Mouse (Mus musculus): ENCODE data around the gene Arid1b.

Arid1b gene

GRCm38 (mm10) chr17:4995561-4996051 lies 1.5 kb downstream of the Arid1b start:
- DNase-seq (ENCODE audit: low read depth, low spot score), result peak; percentile 50

- peak; percentile 30 for DNase-seq (ENCODE audit: low read depth, low spot score)
These were observed 2.1 kb downstream of the Arid1b start for GRCm38 (mm10) chr17:4996121-4996813.

- DNase-seq (ENCODE audit: low read depth, low spot score), result peak; percentile 36
These were observed 2.9 kb downstream of the Arid1b start for GRCm38 (mm10) chr17:4996814-4997549.

GRCm38 (mm10) chr17:4997968-4998367 lies 3.8 kb downstream of the Arid1b start:
- DNase-seq (ENCODE audit: low read depth, low spot score), result no peak

GRCm38 (mm10) chr17:4999256-4999655 lies 5.1 kb downstream of the Arid1b start:
- DNase-seq (ENCODE audit: low read depth, low spot score), result no peak

GRCm38 (mm10) chr17:5000001-5000400 lies 5.9 kb downstream of the Arid1b start:
- DNase-seq (ENCODE audit: low read depth, low spot score), result no peak

GRCm38 (mm10) chr17:5000871-5001270 lies 6.7 kb downstream of the Arid1b start:
- DNase-seq (ENCODE audit: low read depth, low spot score), result no peak

- no peak for DNase-seq (ENCODE audit: low read depth, low spot score)
These were observed 7.5 kb downstream of the Arid1b start for GRCm38 (mm10) chr17:5001531-5002131.

GRCm38 (mm10) chr17:5002937-5003508 lies 8.9 kb downstream of the Arid1b start:
- DNase-seq (ENCODE audit: low read depth, low spot score), result no peak

GRCm38 (mm10) chr17:5004266-5004665 lies 10.1 kb downstream of the Arid1b start:
- no peak for DNase-seq (ENCODE audit: low read depth, low spot score)

- no peak for DNase-seq (ENCODE audit: low read depth, low spot score)
These were observed 10.6 kb downstream of the Arid1b start for GRCm38 (mm10) chr17:5004706-5005105.

GRCm38 (mm10) chr17:5005285-5005684 lies 11.2 kb downstream of the Arid1b start:
- no peak for DNase-seq (ENCODE audit: low read depth, low spot score)

- DNase-seq (ENCODE audit: low read depth, low spot score), result no peak
These were observed 13.1 kb downstream of the Arid1b start for GRCm38 (mm10) chr17:5007156-5007658.

GRCm38 (mm10) chr17:5008236-5008635 lies 14.1 kb downstream of the Arid1b start:
- DNase-seq (ENCODE audit: low read depth, low spot score), result no peak

GRCm38 (mm10) chr17:5008761-5009160 lies 14.6 kb downstream of the Arid1b start:
- no peak for DNase-seq (ENCODE audit: low read depth, low spot score)

GRCm38 (mm10) chr17:5009526-5010260 lies 15.6 kb downstream of the Arid1b start:
- no peak for DNase-seq (ENCODE audit: low read depth, low spot score)

GRCm38 (mm10) chr17:5010781-5011180 lies 16.6 kb downstream of the Arid1b start:
- no peak for DNase-seq (ENCODE audit: low read depth, low spot score)

- no peak for DNase-seq (ENCODE audit: low read depth, low spot score)
These were observed 18.0 kb downstream of the Arid1b start for GRCm38 (mm10) chr17:5012091-5012490.

- no peak for DNase-seq (ENCODE audit: low read depth, low spot score)
These were observed 18.4 kb downstream of the Arid1b start for GRCm38 (mm10) chr17:5012517-5012916.

GRCm38 (mm10) chr17:5014327-5014957 lies 20.3 kb downstream of the Arid1b start:
- no peak for DNase-seq (ENCODE audit: low read depth, low spot score)

- DNase-seq (ENCODE audit: low read depth, low spot score), result no peak
These were observed 22.3 kb downstream of the Arid1b start for GRCm38 (mm10) chr17:5016404-5016803.
